Mouse (Mus musculus) lung, embryonic 14.5 days (tissue): ENCODE data around the gene Erh. TPM values are rescaled to one million over a fixed set of nuclear protein-coding genes. Genes with fewer than 3 reads are reported as not detected.
A peak's percentile ranks its signal among the peaks of the same experiment; 100 is the strongest.

Source experiments
- ATAC-seq: fragments of 200-750 bp; cut with Nextera tagmentation; 2 replicates; pipeline ENCODE4 v1.8.0; 2017; ENCODE audit warnings: mild to moderate bottlenecking, moderate TSS enrichment, moderate library complexity; ENCODE audit not compliant: insufficient read depth
- DNase-seq: peaks from one replicate; pipeline ENCODE4 v3.0.0-alpha.2; 2015
- H3K27ac ChIP-seq: fragments of 300-500 bp; sonication (generic); 2 replicates; pipeline ENCODE4 v1.5.1; 2014; ENCODE audit warnings: low read depth, mild to moderate bottlenecking, moderate library complexity
- H3K27me3 ChIP-seq: fragments of 300-500 bp; sonication (generic); 2 replicates; pipeline ENCODE4 v1.6.1; 2014; ENCODE audit warnings: low read length, control low read depth; ENCODE audit not compliant: insufficient read depth
- H3K36me3 ChIP-seq: fragments of 300-500 bp; sonication (generic); 2 replicates; pipeline ENCODE4 v1.6.1; 2014; ENCODE audit warnings: control low read depth; ENCODE audit not compliant: insufficient read depth
- H3K4me1 ChIP-seq: fragments of 300-500 bp; sonication (generic); 2 replicates; pipeline ENCODE4 v1.6.1; 2014; ENCODE audit warnings: antibody characterized with exemption, control low read depth; ENCODE audit not compliant: insufficient read depth
- H3K4me2 ChIP-seq: fragments of 300-500 bp; sonication (generic); 2 replicates; pipeline ENCODE4 v1.6.1; 2014; ENCODE audit warnings: mild to moderate bottlenecking
- H3K4me3 ChIP-seq: fragments of 300-500 bp; sonication (generic); 2 replicates; pipeline ENCODE4 v1.5.1; 2014; ENCODE audit warnings: low read depth, low read length
- H3K9ac ChIP-seq: fragments of 300-500 bp; sonication (generic); 2 replicates; pipeline ENCODE4 v1.6.1; 2014
- H3K9me3 ChIP-seq: fragments of 300-500 bp; sonication (generic); 2 replicates; pipeline ENCODE4 v1.6.1; 2016; ENCODE audit warnings: low read depth, low read length, control low read depth
- CTCF ChIP-seq: IDR thresholded peaks from 2 replicates; pipeline ENCODE4 v1.5.1; 2016; ENCODE audit warnings: antibody characterized with exemption, low read depth
- WGBS: fragments of 180-500 bp; shearing (Covaris S2); extraction: QIAGEN DNeasy Blood & Tissue Kit; methylation state at CpG from one replicate; pipeline ENCODE4 v1.1.7; 2014; 5-methylcytosine and 5-hydroxymethylcytosine counted together
- polyA plus RNA-seq: library from polyadenylated mRNA; unstranded; fragments of >200 nt; fragmentation: Nextera tagmentation; extraction: Ambion mirVana; gene quantifications from 2 replicates; pipeline ENCODE4 v1.2.1, GENCODE M21; 2014

The Erh gene
- polyA plus RNA-seq, 1 experiment from 2014 or later = 369 TPM

- WGBS = 42% methylated on average over 7 of the region's 7 CpGs
- no peaks in the 10 kb centered on the region for H3K27me3 ChIP-seq
- no peak overlapping the region for H3K4me3 ChIP-seq
- H3K4me2 ChIP-seq = no peak overlapping the region
- ATAC-seq = peak; percentile 38; the same call in 1 of the 2 replicates
- H3K4me1 ChIP-seq = no peaks in the 10 kb centered on the region
- peak; percentile 45 for DNase-seq
- no peaks in the 10 kb centered on the region for H3K36me3 ChIP-seq
- no peak for TF ChIP-seq CTCF
- H3K9me3 ChIP-seq = no peaks in the 10 kb centered on the region
- no peak overlapping the region for H3K9ac ChIP-seq
- H3K27ac ChIP-seq = peak overlapping the region; percentile 42; the same call in 1 of the 2 replicates
Observed at GRCm38 (mm10) chr12:80615371-80616257, 28.5 kb downstream of the Erh start.

GRCm38 (mm10) chr12:80612113-80612791 is 31.9 kb downstream of the Erh start:
- no peak overlapping the region for H3K4me3 ChIP-seq
- no peak overlapping the region for H3K4me2 ChIP-seq
- 46% methylated on average over 9 of the region's 9 CpGs for WGBS
- DNase-seq = peak; percentile 27
- H3K27me3 ChIP-seq = no peaks in the 10 kb centered on the region
- H3K9ac ChIP-seq = no peak overlapping the region
- no peaks in the 10 kb centered on the region for H3K36me3 ChIP-seq
- no peaks in the 10 kb centered on the region for H3K4me1 ChIP-seq
- no peaks in the 10 kb centered on the region for H3K9me3 ChIP-seq
- peak overlapping the region; percentile 38; the same call in 1 of the 2 replicates for H3K27ac ChIP-seq
- no peak for ATAC-seq
- TF ChIP-seq CTCF = no peak

- H3K27ac ChIP-seq = no peak overlapping the region
- H3K4me1 ChIP-seq = no peaks in the 10 kb centered on the region
- TF ChIP-seq CTCF = no peak
- WGBS = 67% methylated on average over 3 of the region's 3 CpGs
- DNase-seq (no peak), ATAC-seq (no peak)
- H3K36me3 ChIP-seq = no peaks in the 10 kb centered on the region
- H3K27me3 ChIP-seq = no peaks in the 10 kb centered on the region
- no peak overlapping the region for H3K4me3 ChIP-seq
- H3K9ac ChIP-seq = no peak overlapping the region
- H3K4me2 ChIP-seq = no peak overlapping the region
- H3K9me3 ChIP-seq = no peaks in the 10 kb centered on the region
Observed at GRCm38 (mm10) chr12:80609928-80610327, 34.2 kb downstream of the Erh start.

- Histone ChIP-seq H3K4me3 (no peak overlapping the region), H3K27me3 (no peaks in the 10 kb centered on the region), H3K9me3 (no peaks in the 10 kb centered on the region), H3K4me2 (no peak overlapping the region), H3K27ac (no peak overlapping the region), H3K9ac (no peak overlapping the region), H3K4me1 (peaks cover 12% of the 10 kb centered on the region), H3K36me3 (no peaks in the 10 kb centered on the region)
- DNase-seq (no peak), ATAC-seq (no peak)
- TF ChIP-seq CTCF = no peak
- 86% methylated on average over 1 of the region's 1 CpGs for WGBS
Observed at GRCm38 (mm10) chr12:80608576-80608975, 35.6 kb downstream of the Erh start.

GRCm38 (mm10) chr12:80604218-80604617 is 39.9 kb downstream of the Erh start:
- Histone ChIP-seq H3K27ac (peak overlapping the region; percentile 75), H3K36me3 (no peaks in the 10 kb centered on the region), H3K9me3 (no peaks in the 10 kb centered on the region), H3K4me3 (no peak overlapping the region), H3K9ac (no peak overlapping the region), H3K27me3 (no peaks in the 10 kb centered on the region), H3K4me1 (peaks cover 18% of the 10 kb centered on the region), H3K4me2 (no peak overlapping the region)
- no peak for TF ChIP-seq CTCF
- 77% methylated on average over 2 of the region's 2 CpGs for WGBS
- no peak for ATAC-seq
- DNase-seq = no peak

- Histone ChIP-seq H3K27ac (peak overlapping the region; percentile 75), H3K9ac (no peak overlapping the region), H3K36me3 (no peaks in the 10 kb centered on the region), H3K4me2 (0 out of 2 replicates have a peak overlapping the region, but pooled peaks have one; percentile 1), H3K4me3 (no peak overlapping the region), H3K27me3 (no peaks in the 10 kb centered on the region), H3K9me3 (no peaks in the 10 kb centered on the region), H3K4me1 (peaks cover 18% of the 10 kb centered on the region)
- no peak for TF ChIP-seq CTCF
- DNase-seq (peak; percentile 90), ATAC-seq (peak; percentile 73; the same call in 1 of the 2 replicates)
- 2% methylated on average over 4 of the region's 4 CpGs for WGBS
Observed at GRCm38 (mm10) chr12:80603566-80603965, 40.6 kb downstream of the Erh start.

- Histone ChIP-seq H3K4me1 (peaks cover 18% of the 10 kb centered on the region), H3K27me3 (no peaks in the 10 kb centered on the region), H3K27ac (no peak overlapping the region), H3K4me3 (no peak overlapping the region), H3K9me3 (no peaks in the 10 kb centered on the region), H3K9ac (no peak overlapping the region), H3K4me2 (no peak overlapping the region), H3K36me3 (no peaks in the 10 kb centered on the region)
- 90% methylated on average over 5 of the region's 5 CpGs for WGBS
- TF ChIP-seq CTCF = no peak
- DNase-seq (no peak), ATAC-seq (no peak)
Observed at GRCm38 (mm10) chr12:80602432-80602831, 41.7 kb downstream of the Erh start.
